Mouse (Mus musculus) heart, postnatal 10 days (tissue): Measurements from ENCODE around the gene Rnf151. TPM values are rescaled to one million over a fixed set of nuclear protein-coding genes. Genes with fewer than 3 reads are reported as not detected.
A peak's percentile ranks its signal among the peaks of the same experiment; 100 is the strongest.

Experiments
- DNase-seq, 2 experiments: peaks; one replicate each; pipeline ENCODE4 v3.0.0; 2021
- intact Hi-C: fragments of 180-260 bp; cut with DNase I; formaldehyde crosslinking; loops from one replicate; pipeline ENCODE4 v1.15.1; 2025
- total RNA-seq, 2 experiments: library from RNA; stranded (reverse); gene quantifications; 2 replicates each; pipeline ENCODE4 v1.2.3; 2021

The Rnf151 gene
- total RNA-seq, 2 experiments from 2014 or later, result not detected

DNA sequence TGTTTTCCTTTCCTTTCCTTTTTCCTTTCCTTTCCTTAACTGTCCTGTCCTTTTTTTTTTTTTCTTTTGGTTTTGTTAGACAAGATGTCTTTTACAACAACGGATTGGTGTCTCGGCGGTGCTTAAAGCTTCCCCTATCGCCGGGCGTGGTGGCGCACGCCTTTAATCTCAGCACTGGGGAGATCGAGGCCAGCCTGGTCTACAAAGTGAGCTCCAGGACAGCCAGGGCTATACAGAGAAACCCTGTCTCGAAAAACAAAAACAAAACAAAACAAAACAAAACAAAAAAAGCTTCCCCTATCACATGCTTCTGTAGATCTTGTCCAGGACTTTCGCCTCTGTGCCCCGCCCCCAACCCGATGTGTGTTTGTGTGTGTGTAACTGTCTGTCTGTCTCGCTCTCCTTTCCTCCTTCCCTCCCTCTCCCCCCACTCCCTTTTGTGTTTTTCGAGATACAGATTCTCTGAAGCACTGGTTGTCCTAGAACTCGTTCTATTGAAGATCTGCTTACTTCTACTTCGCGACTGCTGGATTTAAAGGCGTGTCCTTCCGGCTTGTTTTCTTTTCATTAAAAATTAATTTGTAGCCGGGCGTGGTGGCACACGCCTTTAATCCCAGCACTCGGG, 9.9 kb downstream of the Rnf151 start:
- no peak for DNase-seq
- intact Hi-C loops, result no loop called here

DNA sequence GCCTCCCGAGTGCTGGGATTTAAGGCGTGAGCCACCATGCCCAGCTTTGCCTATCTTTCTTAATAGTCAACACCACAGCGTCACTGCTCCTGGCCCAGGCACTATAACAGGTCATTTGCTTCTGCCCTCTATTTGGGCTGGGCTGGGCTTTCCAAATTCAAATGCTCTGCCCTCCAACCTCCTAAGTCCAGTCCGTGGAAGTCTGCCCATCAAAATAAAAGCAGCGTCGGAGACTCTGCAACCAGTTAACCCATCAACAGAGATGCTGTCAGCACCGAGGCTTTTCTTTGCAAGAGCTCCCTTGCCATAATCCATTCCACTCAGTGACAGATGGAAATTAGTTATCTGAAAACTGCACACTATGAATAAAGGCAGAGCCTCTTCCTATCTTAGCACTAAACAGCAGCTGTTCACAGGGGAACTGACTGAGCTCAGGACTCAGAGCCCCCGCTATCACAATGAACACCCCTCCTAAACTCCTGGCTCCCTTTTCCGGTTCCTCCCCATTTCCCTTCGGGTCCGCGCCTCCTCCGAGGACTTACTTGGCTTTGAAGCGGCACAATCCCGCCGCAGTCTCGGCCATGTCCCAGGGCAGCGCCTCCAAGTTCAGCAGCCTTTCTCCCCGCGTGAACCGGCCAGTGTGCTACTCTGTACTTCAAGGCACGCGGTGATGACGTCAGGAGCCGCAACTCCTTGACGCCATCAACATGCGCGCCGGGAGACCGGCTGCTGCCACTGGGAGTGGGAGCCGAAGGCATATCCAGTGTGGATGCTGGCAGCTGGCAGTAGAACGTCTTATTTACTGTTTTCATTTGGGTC, 10.7 kb downstream of the Rnf151 start, which contains the start of gene Tbl3:
Gene Tbl3, minus strand, starts transcription at position 679 of the 819 bp plus-strand sequence.
- DNase-seq, result peak; percentile 96 to 98
- intact Hi-C loops, result no loop called here

DNA sequence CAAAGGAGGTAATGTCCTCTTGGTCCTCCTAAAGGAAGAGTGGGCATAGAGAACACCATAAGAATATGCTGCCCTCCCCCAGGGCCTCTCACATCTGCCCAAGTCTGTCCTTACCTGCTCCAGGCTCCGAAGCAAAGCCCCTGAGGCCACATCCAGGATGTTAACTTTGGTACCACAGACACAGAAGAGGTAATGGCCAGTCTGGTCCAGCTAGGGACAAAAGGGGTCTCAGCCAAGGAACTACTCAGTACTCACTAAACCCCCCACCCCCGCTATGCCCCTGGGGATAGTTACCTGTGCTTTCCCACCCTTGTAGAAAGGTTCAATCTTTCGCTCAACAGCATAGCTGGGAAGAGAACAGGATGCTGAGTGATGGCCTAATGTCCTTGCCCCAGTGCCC, 12.0 kb downstream of the Rnf151 start:
- no peak for DNase-seq
- intact Hi-C loops, result no loop called here

DNA sequence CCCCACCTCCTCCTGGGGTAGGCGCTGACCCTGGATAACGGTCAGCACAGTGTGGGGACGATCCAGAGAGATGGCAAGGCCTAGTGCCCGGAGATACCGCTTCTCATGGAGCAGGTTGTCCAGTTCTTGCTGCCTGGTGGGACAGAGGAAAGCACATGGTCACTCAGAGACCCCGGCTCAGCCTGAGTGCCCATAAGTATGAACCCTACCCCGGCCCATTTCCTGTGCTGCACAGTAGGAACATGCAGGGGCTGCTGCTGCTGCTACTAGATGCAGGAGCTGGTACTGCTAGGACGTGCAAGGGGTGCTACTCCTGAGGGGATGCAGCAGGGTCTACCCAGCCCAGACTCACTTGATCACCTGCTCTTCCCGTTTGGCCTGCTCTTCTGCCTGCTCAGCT, 16.6 kb downstream of the Rnf151 start:
- intact Hi-C loops, result no loop called here
- DNase-seq, result no peak

DNA sequence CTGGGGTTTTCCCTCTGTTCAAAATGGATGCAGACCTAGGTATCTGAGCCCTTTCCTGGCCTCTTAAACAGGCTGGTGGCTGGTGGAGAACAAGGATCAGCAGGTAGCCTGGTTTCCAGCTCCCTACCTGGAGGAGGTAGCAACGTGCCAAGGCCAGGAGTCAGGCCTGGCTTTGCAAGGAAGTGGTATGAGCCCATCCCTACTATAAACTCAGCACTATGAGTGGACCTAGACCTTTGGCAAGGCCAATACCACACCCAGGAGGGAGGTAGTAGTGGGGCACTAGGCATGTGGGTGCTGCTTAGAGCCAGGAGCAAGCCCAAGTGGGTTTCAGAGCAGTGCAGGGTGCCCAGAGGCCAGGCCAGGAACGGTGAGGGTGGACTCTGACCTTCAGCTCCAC, 18.4 kb downstream of the Rnf151 start:
- intact Hi-C loops, result no loop called here

DNA sequence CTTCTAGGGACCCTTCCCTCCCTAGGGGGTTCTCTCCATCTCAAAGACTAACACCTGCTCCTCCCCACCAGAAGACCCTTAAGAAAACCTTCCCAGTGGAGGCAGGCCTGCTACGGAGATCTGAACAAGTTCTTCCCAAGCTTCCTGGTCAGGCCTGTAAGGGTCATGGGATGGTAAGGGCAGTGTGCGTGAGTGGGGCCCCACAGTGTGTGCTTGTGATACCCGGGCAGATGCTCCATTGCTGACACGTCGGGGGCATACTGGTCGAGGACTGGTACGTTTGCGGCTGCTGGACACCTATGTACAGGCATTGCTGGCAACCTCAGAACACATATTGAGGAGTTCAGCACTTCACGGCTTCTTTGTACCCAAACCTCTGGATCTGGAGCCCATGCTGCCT, 19.1 kb downstream of the Rnf151 start:
- intact Hi-C loops, result no loop called here
- no peak for DNase-seq

More for the DNA sequence above, 18.4 kb downstream of the Rnf151 start:
- DNase-seq, result no peak

DNA sequence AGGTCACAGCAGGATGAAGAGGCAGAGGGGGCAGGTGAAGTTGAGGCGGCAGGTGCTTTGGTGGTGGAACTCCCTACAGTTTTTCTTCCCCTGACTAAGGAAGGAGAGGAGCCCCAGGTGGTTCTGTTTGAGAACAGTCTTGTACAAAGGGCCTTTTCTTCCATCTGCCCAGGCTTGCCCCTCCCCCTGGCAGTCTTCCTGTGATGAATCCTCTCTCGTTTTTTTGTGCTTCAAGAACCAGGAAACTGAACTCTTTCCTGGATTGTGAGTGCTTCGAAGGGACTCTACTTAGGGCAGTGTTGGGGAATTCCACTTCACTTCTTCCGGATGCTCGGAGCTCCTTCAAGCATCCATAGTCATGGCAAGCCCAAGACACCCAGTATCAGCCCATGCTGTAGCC, 19.9 kb downstream of the Rnf151 start:
- peak in 1 of 2 experiments; percentile 31 for DNase-seq
- intact Hi-C loops, result no loop called here

DNA sequence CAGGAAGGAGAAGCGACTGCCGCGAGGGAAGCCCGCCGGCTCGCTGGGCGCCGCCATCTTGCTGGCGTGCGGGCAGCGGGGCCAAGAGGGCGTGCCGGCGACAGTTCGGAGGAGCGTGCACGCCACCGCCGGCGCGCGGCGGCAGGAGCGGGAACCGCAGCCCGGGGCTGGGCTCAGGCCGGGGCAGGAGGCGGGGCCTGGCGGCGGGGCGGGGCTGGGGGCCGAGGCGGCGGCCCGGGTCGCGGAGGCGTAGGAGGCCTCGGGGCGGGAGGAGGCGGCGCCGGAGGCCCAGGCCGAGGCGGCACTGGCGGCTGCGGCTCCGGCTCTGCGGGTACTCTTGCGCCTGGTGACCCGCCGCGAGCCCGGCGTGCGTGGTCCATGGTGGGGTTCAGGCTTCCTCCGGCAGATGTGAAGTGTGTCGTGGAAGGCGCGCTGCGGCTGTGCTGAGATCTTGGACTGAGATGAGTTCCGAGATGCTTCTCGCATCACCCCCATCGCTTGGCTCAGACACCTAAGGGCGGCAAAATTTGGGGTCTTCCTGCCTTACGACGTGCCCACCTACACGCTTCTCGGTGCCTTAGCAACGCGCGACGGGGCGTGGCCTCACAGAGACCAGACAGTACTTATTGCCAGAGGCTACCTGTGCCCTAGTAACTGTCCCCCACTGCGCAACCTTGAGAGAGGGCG, 21.7 kb downstream of the Rnf151 start, which contains the start of the genes Gfer and Noxo1:
Gene Gfer, minus strand, starts transcription at position 146 of the 687 bp plus-strand sequence.
Gene Noxo1, plus strand, starts transcription at position 224 of the 687 bp plus-strand sequence.
- peak; percentile 90 to 93 for DNase-seq
- intact Hi-C loops, result no loop called here

DNA sequence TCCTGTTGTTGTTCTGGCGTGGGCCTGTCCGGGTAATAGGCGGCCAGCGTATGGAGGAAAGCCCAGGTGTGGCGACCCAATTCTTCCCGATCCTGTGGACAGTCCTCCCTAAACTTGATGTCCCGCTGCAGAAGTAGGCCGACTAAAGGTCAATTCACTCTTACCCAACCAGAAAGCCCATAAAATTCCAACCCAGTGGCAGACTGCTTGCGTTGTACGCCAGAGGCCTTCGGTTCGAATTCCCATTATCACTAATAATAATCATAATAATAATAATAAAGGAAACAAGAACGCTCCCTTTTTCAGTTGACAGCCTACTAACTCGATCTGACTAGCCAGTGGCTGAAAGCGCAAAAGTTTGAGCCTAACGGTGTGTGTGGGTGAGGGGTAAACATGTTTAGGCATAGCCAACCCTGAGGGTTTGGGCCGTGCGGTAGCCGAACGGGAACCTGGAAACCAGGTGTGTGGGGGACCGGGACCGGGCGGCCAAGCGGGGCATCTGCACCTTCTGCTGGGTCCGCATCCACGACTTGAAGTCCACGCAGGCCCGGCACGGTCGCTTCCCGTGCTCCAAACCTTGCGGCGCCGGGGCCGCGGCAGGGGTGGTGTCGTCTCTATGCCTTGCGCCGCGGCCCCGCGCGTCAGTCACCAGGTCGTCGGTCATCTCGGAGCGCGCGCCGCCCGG, 22.4 kb downstream of the Rnf151 start:
- intact Hi-C loops, result no loop called here
- DNase-seq, result no peak

DNA sequence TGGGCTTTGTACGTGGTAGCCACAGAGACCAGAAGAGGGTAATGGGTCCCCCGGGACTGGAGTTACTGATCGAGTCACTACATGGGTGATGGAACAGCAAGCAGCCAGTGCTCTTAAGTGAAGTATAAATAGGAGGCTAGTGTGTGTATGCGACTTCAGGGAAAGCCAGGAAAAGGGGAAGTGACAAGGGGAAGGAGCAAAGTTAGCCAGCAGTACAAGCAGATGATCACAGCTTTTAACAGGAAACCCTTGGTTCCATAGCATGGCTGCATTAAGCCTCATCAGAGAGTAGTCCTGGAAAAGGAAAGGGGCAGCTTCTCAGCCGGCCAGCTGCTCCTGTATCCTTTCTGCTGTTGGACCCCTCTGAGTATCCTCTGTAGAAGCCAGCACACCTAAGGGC, 25.5 kb downstream of the Rnf151 start:
- no peak for DNase-seq
- intact Hi-C loops, result no loop called here

DNA sequence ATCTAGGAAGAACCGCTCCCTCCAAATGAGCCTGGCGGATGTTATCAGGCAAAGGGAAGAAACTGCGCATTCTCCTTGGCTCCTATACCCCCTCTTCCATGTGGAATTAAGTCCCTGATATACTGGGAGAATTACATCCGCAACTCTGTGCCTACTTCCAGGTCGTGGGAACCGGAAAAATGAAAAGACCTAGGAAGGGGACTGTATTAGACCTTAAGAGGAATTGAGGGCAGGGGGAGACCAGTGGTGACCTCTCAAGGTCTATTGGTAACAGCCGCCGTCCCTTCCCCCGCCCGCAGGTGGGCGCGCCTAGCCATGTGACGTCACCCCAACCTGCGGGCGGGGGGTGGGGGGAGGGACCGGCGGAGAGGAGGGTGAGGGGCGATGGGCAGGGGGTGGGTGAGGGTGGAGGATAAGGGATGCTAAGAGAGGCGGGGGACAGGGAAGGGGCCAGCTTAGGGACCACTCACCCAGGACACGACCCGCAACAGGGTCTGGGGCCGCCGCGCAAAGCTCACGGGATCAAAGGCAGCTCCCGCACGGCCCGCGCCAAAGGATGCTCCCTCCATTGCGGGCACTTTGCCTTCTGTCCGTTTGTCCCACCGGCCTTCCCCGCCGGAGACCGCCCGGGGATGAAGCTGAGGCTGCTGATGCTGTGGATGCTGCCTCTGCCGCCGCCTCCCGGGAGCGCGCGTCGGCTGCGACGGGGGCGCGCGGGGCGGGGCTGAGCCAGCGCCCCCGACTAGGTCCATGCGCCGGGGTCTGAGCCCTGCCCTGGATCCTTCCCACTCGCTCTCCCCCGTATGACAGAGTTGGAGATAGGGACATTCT, 28.4 kb downstream of the Rnf151 start, which contains the start of gene Syngr3:
Gene Syngr3, minus strand, starts transcription at position 705 of the 831 bp plus-strand sequence.
- intact Hi-C loops, result no loop called here
- no peak for DNase-seq

DNA sequence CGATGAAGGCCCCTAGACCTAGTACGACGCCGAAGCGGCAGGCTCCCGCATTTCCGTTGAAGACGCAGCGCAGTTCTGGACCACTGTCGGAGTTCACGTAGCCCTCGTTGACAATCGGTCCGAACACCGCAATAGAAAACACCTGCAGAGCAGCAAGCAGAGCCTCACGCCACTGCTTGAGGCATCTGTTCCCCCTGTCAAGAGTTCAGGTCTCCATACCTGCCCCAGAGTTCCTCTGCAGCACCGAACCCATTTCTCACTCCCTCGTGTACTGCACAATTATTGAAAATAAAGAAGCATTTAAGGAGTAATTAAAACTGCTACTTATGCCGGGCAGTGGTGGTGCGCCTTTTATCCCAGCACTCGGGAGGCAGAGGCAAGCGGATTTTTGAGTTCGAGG, 30.3 kb downstream of the Rnf151 start:
- no peak for DNase-seq
- intact Hi-C loops, result no loop called here

DNA sequence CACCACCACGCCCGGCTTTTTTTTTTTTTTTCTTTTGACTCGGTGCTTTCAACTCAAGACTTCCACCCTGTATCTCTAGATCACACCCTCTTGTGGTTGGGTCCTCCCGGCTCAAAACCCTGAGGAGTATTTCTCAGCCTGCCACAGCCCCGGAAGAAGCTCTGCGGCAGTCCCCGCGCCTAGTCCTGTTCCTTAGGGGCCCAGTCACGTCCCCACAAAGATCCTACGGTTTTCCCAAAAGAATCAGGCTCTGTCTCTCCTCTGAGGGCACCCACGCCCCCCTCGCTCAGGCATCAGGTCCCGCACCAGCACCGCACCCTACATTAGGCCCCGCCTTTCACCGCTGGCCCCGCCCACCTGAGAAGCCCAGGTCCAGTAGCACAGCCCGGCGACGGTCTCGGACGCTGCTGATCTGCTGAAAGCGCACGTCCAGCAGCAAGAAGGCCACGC, 30.7 kb downstream of the Rnf151 start:
- DNase-seq, result peak; percentile 42 to 48
- intact Hi-C loops, result no loop called here

DNA sequence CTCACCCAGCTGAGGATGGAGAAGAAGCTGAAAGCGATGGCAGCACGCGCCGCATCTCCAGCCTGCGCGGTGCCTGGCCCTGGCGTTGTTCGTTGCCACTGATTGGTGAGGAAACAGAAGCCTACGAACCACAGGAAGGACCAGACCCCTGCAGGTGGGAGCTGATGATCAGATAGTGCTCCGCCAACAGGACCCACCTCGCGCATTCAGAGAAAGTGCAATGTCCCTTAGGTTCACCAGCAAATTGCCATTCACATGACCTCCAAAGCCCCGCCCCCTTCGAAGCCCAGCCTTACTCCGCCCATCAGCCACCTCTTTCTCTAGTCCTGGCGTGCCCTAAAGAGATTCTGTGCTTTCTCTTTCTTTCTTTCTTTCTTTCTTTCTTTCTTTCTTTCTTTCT, 31.3 kb downstream of the Rnf151 start:
- intact Hi-C loops, result no loop called here
- DNase-seq, result peak in 1 of 2 experiments; percentile 44

DNA sequence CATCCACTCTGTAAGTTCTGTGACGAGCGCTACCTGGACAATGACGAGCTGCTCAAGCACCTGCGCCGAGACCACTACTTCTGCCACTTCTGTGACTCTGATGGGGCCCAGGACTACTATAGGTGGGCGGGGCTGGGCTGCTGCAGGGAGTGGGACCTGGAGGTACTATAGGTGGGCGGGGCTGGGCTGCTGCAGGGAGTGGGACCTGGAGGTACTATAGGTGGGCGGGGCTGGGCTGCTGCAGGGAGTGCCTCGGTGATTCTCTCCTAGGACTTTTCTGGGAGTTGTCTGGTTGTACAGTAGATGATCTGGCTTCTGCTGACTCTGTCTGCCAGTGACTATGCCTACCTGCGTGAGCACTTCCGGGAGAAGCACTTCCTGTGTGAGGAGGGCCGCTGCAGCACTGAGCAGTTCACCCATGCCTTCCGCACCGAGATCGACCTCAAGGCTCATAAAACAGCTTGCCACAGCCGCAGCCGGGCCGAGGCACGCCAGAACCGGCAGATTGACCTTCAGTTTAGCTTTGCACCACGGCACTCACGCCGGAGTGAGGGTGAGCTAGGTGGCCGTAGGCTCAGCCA, 40.3 kb downstream of the Rnf151 start:
- no peak for DNase-seq
- intact Hi-C loops, result no loop called here

DNA sequence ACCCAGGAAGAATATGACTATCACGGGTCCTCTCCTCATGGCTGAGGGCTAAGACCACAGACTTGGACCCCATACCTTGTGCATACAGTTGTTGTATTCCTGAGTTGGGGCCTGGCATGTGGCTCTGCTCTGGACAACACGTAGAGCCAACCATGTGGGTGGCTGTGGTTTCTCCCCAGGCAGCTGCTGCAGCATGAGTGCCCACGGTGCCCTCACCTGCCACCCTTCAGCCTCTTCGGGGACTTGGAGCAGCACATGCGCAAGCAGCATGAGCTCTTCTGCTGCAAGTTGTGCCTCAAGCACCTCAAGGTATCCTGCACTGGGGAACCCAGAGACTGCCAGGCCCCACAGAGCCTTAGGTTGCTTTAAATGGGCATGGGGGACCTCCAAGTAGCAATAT, 41.0 kb downstream of the Rnf151 start:
- no peak for DNase-seq
- intact Hi-C loops, result no loop called here

DNA sequence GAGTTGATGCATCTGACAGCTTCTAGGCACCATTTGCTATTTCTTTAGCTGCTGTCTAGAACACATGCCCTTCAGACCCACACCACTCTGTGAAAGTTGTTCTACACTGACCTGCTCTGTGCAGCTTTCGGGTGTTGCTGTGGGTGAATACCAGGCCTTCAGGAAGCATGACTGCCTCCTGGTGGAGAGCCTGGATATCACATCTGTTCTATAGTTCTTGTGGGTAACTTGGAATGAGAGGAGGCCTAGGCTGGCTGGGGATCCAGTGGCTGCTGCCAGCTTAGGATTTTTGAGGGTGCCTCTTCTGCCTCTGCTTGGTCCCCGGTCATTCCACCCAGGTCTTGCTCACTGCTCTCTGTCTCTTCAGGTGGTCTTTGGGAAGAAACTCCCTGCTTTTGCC, 41.7 kb downstream of the Rnf151 start:
- intact Hi-C loops, result no loop called here
- peak; percentile 75 to 88 for DNase-seq

DNA sequence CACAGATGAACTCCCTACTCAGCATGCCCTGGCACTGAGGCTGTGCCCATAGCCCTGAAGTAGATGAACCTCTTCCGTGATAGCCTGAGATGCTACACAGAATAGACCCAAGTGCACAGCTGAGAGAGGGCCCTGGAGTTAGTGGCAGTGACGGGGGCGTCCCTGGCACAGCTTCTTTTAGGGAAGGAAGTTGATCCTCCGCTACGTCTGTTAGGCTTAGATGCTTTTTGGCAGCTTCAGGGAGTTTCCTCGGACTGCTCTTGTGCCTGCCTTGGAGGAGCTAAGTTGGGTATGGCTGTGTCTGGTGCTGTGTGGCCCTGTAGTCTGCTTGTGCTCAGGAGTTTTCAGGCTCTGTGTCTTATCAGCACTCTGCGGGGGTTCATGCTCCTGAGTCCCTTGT, 43.6 kb downstream of the Rnf151 start:
- DNase-seq, result no peak
- intact Hi-C loops, result no loop called here

DNA sequence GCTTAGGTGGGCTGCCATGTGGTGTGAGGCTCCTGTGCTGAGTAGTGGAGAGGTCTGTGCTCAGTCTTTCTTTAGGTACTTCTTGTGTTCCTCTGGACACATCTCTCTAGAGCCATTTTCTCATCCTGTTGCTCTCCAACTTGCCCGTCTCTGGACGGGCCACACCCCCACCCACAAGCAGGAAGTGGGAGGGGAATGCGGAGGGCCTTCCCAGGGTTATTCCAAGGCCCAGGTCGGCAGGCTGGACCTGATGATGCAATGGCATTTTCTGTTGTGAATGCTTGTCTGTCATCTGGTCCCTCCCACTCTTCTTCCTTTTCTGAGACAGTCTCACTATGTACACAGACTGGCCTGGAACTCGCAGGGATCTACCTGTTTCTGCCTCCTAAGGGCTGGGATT, 45.7 kb downstream of the Rnf151 start:
- peak; percentile 54 to 59 for DNase-seq
- intact Hi-C loops, result no loop called here
